Mouse (Mus musculus) heart, adult 2 months (tissue): ENCODE data around the gene Fam160a2. TPM values are rescaled to one million over a fixed set of nuclear protein-coding genes. Genes with fewer than 3 reads are reported as not detected.

Experiments used
- DNase-seq, 2 experiments: peaks; one replicate each; pipeline ENCODE4 v3.0.0; 2021
- H3K27ac ChIP-seq: fragments of 200-600 bp; 2 replicates; pipeline ENCODE4 v1.8.1; 2022
- H3K27me3 ChIP-seq: fragments of 200-500 bp; 2 replicates; pipeline ENCODE4 v1.6.1; 2012; ENCODE audit warnings: mild to moderate bottlenecking, low read length, inconsistent platforms, mixed read lengths; ENCODE audit not compliant: control insufficient read depth, insufficient read depth
- H3K36me3 ChIP-seq: fragments of 200-500 bp; 2 replicates; pipeline ENCODE4 v1.6.1; 2012; ENCODE audit warnings: low read length, inconsistent platforms; ENCODE audit not compliant: control insufficient read depth, insufficient read depth
- H3K4me1 ChIP-seq: fragments of 200-500 bp; 2 replicates; pipeline ENCODE4 v1.6.1; 2011; ENCODE audit warnings: low read length; ENCODE audit not compliant: control insufficient read depth, insufficient read depth
- H3K4me3 ChIP-seq: fragments of 200-600 bp; 2 replicates; pipeline ENCODE4 v1.8.1; 2022
- H3K79me2 ChIP-seq: fragments of 200-500 bp; replicated peaks from 2 replicates; pipeline ENCODE4 v1.6.1; 2012; ENCODE audit warnings: mild to moderate bottlenecking, inconsistent platforms, low read length, moderate library complexity, mixed read lengths; ENCODE audit not compliant: control insufficient read depth, insufficient read depth
- H3K9ac ChIP-seq: fragments of 200-500 bp; 2 replicates; pipeline ENCODE4 v1.6.1; 2012; ENCODE audit warnings: low read depth, mild to moderate bottlenecking, control low read depth, inconsistent platforms, low read length, mixed read lengths
- CTCF ChIP-seq: fragments of 200-600 bp; IDR thresholded peaks from 2 replicates; pipeline ENCODE4 v1.8.1; 2022; ENCODE audit warnings: antibody characterized with exemption, mild to moderate bottlenecking, moderate library complexity
- EP300 ChIP-seq: fragments of 200-500 bp; IDR thresholded peaks from 2 replicates; pipeline ENCODE4 v1.6.1; 2011; ENCODE audit warnings: low read depth, low read length, control low read depth; ENCODE audit not compliant: insufficient read depth
- POLR2A ChIP-seq: fragments of 200-500 bp; IDR thresholded peaks from 2 replicates; pipeline ENCODE4 v1.6.1; 2011; ENCODE audit warnings: mild to moderate bottlenecking, low read depth, low read length, control low read depth; ENCODE audit not compliant: insufficient read depth
- WGBS: fragments of 180-500 bp; shearing (Covaris S2); methylation state at CpG from one replicate; pipeline ENCODE4 v1.1.7; 2018; 5-methylcytosine and 5-hydroxymethylcytosine counted together
- intact Hi-C: fragments of 180-260 bp; cut with DNase I; formaldehyde crosslinking; loops from one replicate; pipeline ENCODE4 v1.15.1; 2025
- polyA plus RNA-seq: library from polyadenylated mRNA; depleted of rRNA; stranded (reverse); fragments of >200 nt; gene quantifications from 2 replicates; pipeline ENCODE4 v1.2.3, GENCODE M21; 2012
- total RNA-seq, 2 experiments: library from RNA; stranded (reverse); gene quantifications; 2 replicates each; pipeline ENCODE4 v1.2.3; 2021

Gene Fam160a2
- total and polyA plus RNA-seq, 3 experiments, result 16.0 to 25.4 (median 16.3) TPM

DNA sequence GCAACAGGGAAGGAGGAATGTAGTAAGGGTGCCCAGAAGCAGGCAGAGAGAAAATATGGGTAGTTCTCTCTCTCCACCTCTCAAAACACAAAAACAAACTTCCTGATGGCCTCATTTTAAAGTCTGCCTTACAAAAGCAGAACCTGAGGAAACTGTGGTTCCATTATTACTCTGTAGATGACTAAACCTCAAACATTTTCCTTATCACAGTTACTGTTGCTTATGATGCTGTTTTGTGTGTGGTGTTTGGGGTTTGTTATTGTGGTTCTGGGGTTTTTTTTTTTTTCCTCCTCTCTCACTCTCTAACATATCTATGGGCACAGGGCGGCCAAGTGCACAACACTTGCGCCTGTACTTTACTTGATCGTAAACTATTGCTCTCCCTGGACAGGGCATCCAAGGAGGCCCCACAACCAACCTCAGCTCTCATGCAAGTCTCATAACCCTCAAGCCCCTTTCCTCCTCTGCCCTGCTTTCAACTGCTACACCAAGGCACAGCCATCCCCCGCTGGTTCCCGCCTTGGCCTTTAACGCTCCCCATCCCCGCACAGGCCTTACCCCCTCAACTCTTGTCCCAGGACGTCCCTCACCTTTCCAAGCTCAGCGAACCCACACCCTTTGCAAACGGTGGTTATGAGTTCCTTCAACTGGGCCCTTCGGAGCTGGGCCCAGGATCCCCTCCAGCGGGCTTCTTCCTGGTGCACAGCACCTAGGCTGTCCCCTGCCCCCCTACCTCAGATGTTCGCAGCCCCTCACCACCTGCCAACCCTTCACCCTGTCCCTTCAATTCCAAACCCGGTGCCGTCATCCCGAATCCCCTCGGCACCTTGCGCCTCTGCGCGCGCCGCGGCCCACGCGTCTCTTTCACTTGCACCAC is 558 bp downstream of the Fam160a2 start:
- H3K27me3 ChIP-seq, result no peaks in the 10 kb centered on the region
- under 1% methylated on average over 25 of the region's 25 CpGs for WGBS
- TF ChIP-seq CTCF (no peak), POLR2A (no peak), EP300 (no peak)
- peaks cover 6% of the 10 kb centered on the region for H3K36me3 ChIP-seq
- H3K4me1 ChIP-seq, result no peaks in the 10 kb centered on the region; the same call in none of the 2 replicates
- DNase-seq, result no peak
- H3K27ac ChIP-seq, result peak overlapping the region; percentile 89
- no peaks in the 10 kb centered on the region for H3K79me2 ChIP-seq
- peak overlapping the region; percentile 84 for H3K4me3 ChIP-seq
- peak overlapping the region; percentile 91 for H3K9ac ChIP-seq
- intact Hi-C loops, result loop anchor here (5.0 kb wide), 2 partner anchors 238 to 413 kb away; partner anchors contain the start of gene Mrpl17

DNA sequence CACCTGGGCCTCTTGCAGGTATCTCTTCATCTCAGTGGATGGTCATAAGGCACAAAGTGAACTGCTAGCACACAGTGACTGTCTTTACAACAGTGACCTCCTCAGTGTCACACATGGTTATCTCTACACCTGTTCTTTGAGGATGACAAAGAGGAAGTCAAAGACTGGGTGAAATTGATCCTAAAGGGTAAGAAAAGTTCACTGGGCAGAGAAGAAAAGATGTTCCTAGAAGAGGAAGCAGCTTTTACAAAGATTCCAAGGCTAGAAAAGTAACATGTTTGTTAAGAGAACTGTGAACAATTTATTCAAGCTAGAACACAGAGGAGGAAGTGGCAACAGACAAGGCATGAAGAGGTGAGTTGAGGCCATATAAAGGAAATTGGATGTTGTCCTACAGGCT is 3.7 kb downstream of the Fam160a2 start:
- intact Hi-C loops, result loop anchor here (5.0 kb wide), 2 partner anchors 241 to 416 kb away; partner anchors contain the start of gene Mrpl17
- TF ChIP-seq EP300 (no peak), POLR2A (no peak), CTCF (no peak)
- no peaks in the 10 kb centered on the region; the same call in 1 of the 2 replicates for H3K79me2 ChIP-seq

GRCm38 (mm10) chr7:105395131-105395820 is 4.6 kb downstream of the Fam160a2 start:
- H3K36me3 ChIP-seq, result peaks cover 6% of the 10 kb centered on the region
- no peak overlapping the region for H3K27ac ChIP-seq
- TF ChIP-seq CTCF (no peak), POLR2A (no peak), EP300 (no peak)
- H3K9ac ChIP-seq, result no peak overlapping the region
- H3K4me1 ChIP-seq, result no peaks in the 10 kb centered on the region; the same call in none of the 2 replicates
- intact Hi-C loops, result loop anchor here (5.0 kb wide), 2 partner anchors 242 to 417 kb away; partner anchors contain the start of gene Mrpl17
- no peaks in the 10 kb centered on the region for H3K27me3 ChIP-seq
- H3K4me3 ChIP-seq, result no peak overlapping the region
- H3K79me2 ChIP-seq, result no peaks in the 10 kb centered on the region; the same call in 1 of the 2 replicates
- no peak for DNase-seq

More for the DNA sequence above, 3.7 kb downstream of the Fam160a2 start:
- H3K27me3 ChIP-seq, result no peaks in the 10 kb centered on the region
- no peak overlapping the region for H3K27ac ChIP-seq
- H3K4me3 ChIP-seq, result no peak overlapping the region
- H3K4me1 ChIP-seq, result no peaks in the 10 kb centered on the region; the same call in none of the 2 replicates
- DNase-seq, result no peak
- H3K9ac ChIP-seq, result no peak overlapping the region
- H3K36me3 ChIP-seq, result peaks cover 6% of the 10 kb centered on the region

- Histone ChIP-seq H3K4me3 (no peak overlapping the region), H3K4me1 (no peaks in the 10 kb centered on the region; the same call in none of the 2 replicates), H3K9ac (no peak overlapping the region), H3K27me3 (no peaks in the 10 kb centered on the region), H3K36me3 (peaks cover 6% of the 10 kb centered on the region), H3K27ac (no peak overlapping the region), H3K79me2 (no peaks in the 10 kb centered on the region; the same call in 1 of the 2 replicates)
- DNase-seq, result no peak
- intact Hi-C loops, result loop anchor here (5.0 kb wide), 2 partner anchors 243 to 418 kb away; partner anchors contain the start of gene Mrpl17
- TF ChIP-seq CTCF, result no peak
- WGBS, result 93% methylated on average over 1 of the region's 1 CpGs
Measured at GRCm38 (mm10) chr7:105394606-105395005, 5.2 kb downstream of the Fam160a2 start.

- no peak overlapping the region for H3K4me3 ChIP-seq
- TF ChIP-seq POLR2A, result no peak
- TF ChIP-seq EP300, result no peak
- no peak for TF ChIP-seq CTCF
- no peak for DNase-seq
- intact Hi-C loops, result no loop called here
- no peak overlapping the region for H3K9ac ChIP-seq
- no peaks in the 10 kb centered on the region for H3K27me3 ChIP-seq
- H3K27ac ChIP-seq, result no peak overlapping the region
- WGBS, result 86% methylated on average over 2 of the region's 2 CpGs
- H3K79me2 ChIP-seq, result no peaks in the 10 kb centered on the region; the same call in 1 of the 2 replicates
- peaks cover 7% of the 10 kb centered on the region for H3K36me3 ChIP-seq
- H3K4me1 ChIP-seq, result no peaks in the 10 kb centered on the region
Measured at GRCm38 (mm10) chr7:105390236-105390635, 9.6 kb downstream of the Fam160a2 start.
